Mouse (Mus musculus) adrenal gland, adult (tissue): ENCODE measurements around the gene Akap6.
A peak's percentile ranks its signal among the peaks of the same experiment; 100 is the strongest.

Experiments used
- DNase-seq, 2 experiments: peaks; one replicate each; pipeline ENCODE4 v3.0.0; 2022 to 2023; ENCODE audit warnings: low spot score in 1 of 2; ENCODE audit not compliant: inconsistent age in 2 of 2

The Akap6 gene

DNA sequence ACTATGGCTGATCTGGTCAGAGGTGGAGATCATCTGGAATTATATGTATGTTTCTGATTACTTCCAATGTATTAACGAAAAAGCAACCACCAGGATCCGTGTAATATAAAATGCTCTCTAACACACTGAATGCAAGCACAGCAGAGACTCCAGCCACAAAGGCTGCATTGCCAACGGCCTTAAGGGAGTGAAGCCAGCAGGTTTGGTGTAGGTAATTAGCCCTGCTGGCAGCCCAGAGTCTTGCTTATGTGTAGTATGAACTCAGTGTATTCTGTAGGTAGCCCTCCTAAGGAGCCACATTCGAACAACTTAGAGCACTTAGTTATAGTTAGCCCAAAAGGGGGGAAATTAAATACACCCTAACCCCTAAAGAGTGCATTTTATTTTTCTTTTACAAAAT is 426.1 kb downstream of the Akap6 start:
- DNase-seq: no peak

DNA sequence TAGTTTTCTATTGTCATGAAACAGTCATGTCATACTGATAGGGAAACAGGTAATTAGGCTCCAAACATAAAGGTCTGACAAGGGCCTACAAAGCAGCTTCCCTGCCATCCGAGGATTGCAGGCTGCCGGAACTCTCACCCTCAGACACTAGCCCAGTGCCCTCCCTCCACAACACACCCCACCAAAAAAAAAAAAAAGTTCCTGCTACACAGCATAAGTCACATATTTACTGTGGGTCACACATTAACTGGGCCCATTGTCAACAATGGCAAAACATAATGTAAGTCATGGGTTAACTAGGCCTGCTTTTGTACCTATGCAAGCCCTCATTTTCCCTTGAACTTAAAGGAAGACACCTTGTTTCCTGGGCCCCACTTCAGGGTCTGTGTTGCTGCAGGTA is 435.0 kb downstream of the Akap6 start:
- no peak for DNase-seq

DNA sequence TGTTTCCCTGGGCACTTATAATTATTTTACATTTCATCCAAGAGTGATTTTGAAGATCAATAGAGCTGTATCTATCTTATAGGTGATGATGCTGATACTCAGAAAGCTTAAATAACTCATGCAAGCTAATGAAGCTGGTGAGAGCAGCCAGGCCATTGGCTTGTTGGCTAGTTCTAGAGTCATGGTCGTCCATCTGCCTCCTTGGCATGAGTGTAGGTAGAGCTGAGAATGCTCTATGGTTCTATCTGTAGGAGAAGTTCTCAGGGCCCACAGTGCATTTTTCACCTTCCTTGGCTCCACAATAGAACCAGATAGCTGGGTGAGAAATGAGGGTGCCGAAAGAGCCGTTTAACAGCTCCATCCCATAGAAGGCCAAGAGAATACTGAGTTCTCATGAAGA is 438.1 kb downstream of the Akap6 start:
- DNase-seq: no peak

DNA sequence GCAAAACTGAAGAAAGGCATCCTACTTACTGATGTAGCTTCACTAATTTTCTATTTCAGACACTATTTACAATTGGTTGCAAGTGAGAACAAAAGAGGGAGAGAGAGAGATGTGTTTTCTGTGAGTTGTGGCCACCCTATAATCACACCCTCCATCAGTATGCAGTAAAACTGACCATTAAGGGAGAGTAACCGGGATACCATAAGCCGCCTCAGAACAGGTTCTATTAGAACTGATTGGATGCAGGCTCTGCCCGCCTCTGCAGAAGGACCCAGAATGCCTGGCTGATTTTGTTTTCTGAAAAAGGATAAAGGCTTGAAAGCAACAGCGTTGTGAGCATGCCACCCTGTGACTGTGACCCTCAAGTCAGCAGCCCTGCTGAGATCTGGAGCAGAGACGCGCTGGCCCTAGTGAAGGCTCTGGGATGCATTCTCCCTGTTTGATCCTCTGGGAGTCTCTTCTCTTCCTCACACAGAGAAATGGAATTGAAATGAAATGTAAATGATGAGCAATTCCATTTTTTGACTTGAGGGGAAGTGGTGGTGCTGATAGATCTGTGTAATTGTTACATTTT is 445.0 kb downstream of the Akap6 start:
- no peak for DNase-seq

DNA sequence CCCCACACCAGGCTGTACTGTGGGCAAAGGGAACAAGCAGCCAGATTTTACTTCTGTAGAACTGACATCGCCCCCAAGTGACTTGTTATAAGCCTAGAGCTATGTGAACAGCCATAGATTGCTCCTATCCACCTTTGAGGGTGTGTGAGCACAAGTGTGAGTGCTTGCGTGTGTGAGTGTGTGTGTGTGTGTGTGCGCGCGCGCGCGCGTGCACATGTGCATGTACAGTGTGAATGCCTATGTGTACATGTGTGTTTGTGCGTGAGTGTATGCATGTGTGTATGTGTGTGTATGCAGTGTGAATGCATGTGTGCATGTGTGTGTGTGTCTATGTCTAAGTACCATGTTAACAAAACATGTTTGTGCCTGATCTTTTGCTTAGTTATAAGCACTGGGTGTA is 445.6 kb downstream of the Akap6 start:
- no peak for DNase-seq

DNA sequence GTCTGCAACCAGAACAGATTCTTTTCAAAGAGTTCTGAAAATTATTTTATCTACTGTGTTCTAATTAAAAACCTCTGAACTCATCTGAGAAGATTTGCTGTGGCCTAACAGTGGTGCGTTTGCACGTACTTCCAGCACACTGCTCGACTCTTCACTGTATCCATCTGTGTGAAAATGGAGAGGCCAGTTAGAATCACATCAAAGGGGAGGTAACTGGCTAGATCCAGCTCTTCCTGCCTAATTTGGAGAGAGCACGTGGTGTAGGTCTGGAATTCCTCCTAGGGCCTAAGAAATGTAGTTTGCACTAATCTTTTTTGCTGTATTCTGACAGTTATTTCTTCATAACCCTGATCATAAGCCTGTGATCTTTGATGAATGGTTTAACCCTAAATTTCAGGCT is 446.3 kb downstream of the Akap6 start:
- DNase-seq: no peak

DNA sequence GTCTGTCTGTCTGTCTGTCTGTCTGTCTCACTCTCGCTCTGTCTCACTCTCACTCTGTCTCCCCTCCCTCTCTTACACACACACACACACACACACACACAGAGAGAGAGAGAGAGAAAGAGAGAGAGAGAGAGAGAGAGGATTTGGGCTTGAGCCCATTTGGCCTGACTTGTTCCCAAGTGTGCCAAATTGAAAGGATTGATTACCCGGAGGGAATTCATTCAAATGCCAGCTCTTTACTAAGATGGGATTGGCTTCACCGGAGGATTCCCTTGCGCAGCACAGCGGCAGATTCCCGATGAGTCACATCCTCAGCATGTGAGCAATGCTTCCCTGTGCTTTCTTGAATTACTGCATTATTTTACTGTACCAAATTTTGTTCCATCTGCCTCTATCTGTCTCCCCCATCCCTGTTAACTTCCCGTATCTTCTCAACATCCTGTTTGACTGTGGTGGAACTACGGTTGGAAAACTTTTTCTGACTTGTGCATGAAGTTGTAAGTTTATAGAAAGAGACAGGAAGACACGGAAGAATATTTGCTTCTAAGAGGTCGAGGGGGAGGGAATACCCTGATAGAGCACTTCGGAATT is 447.4 kb downstream of the Akap6 start:
- DNase-seq: peak; percentile 8 to 45

DNA sequence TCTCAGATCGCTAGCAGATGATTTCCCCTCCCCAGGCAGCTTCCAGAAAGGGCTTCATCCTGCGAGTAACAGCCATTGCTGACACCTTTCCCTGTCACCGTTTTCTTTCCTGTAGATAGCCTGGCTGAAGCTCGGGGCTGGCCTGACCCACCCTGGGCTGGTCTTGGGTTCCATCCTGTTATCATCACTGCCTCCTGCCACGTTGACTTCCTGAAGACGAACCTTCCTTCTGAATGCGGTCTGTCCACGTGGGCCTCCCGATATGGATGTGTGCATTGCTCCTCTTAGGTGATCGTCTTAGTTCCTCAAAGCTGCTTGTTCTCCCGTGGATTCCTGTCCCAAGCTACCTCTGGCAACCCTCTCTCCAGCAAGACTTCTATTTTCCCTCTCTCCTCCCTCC is 448.5 kb downstream of the Akap6 start:
- DNase-seq: no peak

DNA sequence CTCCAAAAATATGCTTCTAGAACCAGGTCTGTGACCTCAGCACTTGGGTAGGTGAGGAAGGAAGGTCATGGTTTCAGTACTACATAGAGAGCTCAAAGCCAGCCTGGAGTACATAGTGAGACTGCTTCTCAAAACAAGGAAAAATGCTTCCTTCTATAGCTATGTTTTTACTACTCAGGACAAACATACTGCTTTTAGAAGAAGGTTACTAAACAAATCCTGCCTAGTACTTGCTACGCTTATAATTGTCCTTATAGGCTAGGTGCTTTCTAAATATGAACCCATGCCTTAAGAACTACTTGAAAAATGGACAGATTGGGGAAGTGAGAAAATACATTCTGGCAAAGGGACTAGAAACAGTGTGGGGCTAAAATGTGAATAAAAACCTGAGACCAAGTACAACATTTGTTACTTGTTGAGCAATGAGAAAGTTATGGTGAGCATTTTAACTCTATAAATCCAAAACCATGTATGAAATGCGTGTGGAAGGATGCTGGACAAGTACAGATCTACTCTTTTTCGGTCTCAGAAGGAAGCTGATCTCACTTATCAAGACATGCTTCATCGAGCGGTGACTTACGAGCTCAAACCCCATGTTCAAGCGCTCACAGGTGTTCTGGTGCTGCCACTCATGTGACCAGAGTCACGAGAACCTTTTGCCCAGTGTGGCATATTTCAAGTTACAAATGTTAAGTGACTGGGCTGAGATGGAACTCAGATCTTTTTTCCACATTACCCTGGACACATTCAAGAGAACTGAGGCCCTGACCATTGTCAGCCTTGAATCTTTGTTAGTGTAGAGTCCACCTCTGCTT is 469.2 kb downstream of the Akap6 start:
- DNase-seq: no peak

DNA sequence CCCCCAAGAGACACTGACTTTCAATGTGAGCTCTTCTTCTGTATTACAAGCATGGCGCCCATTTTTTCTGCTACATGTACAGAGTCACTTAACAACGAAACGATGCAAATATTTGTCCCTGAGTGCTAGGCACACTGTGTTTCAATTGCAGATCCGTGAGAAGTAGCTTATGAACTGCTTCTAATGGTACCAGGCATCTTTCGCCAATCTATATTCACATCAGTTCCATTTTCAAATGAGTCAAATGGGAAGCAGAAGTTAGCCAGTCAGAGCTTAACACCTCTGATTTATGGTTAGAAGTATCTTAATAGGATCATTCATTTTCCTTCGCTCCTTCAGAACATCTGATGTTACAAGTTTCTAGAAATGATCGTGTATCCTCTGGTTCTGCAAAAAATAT is 492.3 kb downstream of the Akap6 start:
- no peak for DNase-seq

DNA sequence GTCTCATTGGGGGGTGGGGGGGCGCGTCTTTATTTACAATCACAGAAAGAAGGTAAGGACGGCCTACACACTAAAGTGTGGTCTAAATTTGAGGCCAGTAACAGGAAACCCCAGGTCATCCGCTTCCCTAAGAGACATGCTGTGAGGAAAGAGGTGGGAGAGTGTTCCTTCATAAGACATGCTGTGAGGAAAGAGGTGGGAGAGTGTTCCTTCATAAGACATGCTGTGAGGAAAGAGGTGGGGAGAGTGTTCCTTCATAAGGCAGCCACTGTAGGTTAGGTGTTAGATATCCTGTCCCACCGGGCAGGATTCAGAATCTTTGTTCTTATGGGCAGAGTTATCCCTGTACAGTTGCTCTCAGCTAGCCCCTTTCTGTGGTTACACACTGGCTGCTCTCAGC is 494.5 kb downstream of the Akap6 start:
- no peak for DNase-seq
